Mouse (Mus musculus) liver (tissue): ENCODE results near the gene Hemk1.
A peak's percentile ranks its signal among the peaks of the same experiment; 100 is the strongest.

ENCODE experiments used
- DNase-seq: peaks from one replicate; pipeline ENCODE4 v3.0.0-alpha.2; 2020; ENCODE audit warnings: mixed read lengths

Gene Hemk1

DNA sequence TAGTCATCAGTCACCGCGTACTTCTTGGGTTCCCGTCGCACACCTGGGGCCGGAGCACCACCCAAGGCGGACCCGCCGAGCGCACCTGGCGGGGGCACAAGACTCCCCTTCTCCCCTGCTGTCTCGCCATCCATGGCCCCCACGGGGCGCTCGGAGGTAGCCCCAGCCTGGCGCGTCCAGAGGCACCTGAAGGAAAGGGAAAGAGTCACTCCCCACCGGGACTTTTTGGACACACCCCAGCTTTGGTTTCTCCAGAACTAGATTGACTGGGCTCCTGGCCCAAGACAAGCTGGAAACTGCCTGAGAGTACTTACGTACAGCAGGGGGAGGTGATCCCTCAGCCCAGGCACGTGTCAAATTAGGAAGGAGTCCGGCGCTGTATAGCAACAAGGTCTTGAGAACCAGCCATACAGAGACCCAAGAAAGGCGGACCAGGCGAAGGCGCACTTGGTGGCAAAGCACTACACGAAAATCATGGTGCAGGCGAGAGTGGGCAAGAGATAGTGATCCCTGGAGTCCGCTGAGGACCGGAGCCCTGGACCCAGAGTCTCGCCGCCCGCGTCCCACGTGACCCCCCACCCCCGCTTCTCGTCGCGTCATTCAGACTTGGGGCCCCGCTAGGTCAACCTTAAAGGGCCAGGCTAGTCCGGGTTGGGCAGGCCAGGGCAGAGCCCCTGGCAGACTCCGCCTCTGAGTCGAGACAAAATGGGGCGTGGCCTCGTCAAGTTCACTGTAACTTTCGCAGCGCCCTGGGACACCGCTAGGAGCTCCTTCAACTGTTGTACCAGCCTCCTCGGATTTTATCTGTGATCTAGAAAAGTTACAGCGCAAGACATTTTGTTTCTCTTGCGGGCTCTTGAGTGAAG lies 48.7 kb downstream of the Hemk1 start, which contains the start of gene Mapkapk3:
Mapkapk3 (minus strand) TSS at position 667 of the 866 bp plus-strand sequence.
- DNase-seq: peak; percentile 93

DNA sequence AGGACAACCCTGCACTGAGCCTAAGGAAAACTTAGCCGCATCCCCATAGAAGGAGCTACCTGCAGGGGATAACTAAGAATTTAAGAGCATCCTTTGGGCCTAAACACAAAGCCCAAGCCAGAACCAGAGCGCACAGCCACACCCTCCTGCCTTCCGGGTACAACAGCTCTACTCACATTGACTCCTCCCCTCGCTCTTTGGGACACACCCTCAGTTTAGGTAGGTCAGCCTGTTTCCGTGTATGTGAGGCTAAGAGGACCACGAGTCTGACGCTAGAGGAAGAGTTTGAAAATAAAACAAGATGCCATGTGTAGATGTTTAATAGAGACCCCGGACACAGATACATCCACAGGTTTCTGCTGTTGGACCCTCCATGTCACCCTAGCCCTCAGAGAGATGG lies 49.4 kb downstream of the Hemk1 start:
- peak; percentile 76 for DNase-seq

DNA sequence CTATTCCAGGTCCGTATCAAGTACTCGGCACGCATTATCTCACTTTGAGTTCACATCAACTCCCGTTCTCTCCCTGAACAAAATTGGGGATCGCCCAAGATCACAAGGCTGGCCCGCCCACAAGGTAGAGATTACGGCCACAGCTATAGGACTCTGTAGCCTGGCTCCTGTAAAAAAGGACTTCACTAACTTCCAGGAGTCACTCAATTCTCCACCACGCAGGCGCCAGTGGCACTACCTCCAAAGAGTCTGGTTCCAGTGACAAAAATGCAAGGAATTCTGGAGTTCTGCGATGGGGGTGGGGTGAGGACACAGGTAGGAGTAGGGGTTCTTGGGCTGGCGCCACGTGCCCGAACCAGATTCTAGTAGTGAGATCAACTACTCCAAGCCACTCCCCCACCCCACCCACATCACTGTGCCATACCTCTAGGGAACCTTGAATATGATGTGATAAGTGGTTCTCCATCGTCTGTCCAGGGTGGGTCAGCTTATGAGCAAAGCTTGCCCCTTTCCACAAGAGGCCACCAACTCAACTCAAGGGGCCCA lies 50.0 kb downstream of the Hemk1 start:
- DNase-seq: no peak

DNA sequence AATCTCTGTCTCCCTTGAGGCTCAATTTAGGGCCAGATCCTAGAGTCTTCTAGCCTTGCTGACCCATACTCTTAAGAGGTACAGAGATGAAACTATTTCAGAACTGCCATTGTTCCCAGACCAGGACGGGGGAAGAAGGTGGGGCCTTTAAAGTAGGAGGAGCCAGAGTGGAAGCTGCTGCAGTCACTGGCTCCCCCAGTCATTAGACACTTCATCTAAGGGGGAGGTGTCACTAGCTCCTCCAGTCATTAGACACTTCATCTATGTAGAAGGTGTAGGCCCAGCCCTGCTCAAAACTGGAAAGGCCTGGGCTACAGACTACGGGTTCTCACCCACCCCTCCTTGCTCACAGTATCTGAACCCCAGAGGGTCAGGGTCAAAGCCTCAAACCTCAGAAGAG lies 50.9 kb downstream of the Hemk1 start:
- DNase-seq: no peak

DNA sequence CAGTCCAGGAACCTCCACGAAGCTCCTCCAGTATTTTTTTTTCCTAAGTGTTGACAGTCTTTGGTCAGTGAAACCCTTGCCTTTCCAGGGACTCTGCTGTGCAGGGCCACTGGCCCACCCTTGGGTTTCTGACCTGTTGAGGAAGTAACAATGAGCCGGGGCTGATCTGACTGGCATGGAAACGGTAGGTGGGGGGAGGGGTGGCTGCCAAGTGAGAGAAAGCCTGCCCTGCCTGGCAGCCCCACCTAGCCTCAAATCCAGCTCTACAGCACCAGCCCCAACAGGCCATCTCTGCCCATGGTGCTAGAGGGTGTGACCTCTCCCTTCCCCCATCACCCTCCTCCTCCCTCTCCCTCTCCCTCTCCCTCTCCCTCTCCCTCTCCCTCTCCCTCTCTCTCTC lies 53.1 kb downstream of the Hemk1 start:
- DNase-seq: peak; percentile 51

DNA sequence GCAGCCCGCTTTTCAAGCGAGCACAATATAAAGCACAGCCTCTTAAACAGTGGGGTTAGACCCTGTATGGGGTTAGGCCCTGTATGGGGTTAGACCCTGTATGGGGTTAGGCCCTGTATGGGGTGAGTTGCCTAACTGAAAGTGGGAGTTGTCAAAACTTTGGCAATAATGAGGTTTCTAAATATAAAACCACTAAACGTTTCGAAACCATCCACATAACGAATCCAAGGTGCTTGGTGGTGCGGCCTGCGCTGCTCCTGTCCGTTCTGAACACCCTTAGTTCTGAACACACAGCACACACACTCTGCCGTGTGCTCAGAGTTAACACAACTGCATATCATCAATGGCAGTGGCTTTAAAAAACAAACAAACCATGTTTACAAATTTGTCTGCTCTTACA lies 55.2 kb downstream of the Hemk1 start:
- no peak for DNase-seq

DNA sequence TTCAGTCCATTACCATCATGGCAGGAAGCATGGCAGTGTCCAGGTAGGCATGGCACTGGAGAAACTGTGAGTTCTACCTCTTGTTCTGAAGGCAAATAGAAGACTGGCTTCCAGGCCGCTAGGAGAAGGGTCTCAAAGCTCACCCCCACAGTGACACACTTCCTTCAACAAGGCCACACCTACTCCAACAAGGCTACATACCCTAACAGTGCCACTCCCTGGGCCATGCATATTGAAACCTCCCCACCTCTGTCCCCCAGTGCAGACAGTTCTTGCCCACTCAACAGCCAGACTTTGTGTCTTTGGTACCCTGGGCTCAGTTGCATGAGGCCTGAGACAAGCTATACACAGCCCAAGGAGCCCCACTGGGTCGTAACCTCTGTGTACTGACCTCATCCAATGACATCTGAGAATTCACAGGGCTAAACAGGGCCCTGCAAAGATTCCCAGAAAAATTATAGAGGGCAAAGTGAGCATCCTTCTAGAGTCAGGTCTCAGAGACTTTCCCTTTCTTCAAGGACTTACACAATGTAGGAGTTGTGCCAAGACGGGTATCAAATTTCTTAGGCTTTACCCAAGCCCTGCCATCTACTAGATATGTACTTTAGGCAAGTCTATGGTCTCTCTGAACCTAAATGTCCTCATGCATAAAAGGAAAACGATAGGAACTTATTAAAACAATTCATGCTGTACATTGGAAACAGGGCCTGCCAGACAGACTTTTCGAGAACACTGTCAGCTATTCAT lies 56.7 kb downstream of the Hemk1 start:
- no peak for DNase-seq

DNA sequence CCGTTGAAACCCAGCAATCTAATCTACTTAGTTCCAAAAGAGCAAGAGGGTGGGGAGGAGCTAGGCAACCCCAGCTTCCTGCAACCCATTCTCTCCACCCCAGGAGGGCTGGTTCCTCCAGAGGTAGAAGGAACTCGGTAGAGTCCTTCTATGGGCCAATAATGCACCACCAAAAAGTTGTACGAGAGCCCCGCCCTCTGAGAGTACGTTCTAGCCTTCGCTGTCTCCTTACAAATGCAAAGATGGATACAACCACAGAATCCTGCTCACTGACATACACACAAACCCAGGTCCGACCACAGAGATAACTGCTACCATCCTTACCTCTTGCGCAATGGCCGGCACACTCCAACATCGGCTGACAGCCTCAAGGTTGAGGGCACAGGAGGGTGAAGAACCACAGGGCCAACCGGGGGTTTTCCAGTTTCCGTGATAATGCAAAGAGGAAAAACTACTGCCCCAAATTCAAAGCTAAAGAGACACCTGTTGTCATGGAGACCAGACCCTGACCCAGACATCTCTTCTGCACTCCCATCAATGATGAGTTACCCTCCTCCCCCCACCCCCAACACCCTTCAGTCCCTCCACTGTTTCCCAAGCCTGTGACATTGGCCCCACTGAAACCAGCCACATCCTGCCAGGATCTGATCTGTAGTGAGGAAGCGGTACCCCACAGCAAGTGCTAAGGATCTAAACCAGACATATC lies 57.7 kb downstream of the Hemk1 start:
- peak; percentile 41 for DNase-seq

DNA sequence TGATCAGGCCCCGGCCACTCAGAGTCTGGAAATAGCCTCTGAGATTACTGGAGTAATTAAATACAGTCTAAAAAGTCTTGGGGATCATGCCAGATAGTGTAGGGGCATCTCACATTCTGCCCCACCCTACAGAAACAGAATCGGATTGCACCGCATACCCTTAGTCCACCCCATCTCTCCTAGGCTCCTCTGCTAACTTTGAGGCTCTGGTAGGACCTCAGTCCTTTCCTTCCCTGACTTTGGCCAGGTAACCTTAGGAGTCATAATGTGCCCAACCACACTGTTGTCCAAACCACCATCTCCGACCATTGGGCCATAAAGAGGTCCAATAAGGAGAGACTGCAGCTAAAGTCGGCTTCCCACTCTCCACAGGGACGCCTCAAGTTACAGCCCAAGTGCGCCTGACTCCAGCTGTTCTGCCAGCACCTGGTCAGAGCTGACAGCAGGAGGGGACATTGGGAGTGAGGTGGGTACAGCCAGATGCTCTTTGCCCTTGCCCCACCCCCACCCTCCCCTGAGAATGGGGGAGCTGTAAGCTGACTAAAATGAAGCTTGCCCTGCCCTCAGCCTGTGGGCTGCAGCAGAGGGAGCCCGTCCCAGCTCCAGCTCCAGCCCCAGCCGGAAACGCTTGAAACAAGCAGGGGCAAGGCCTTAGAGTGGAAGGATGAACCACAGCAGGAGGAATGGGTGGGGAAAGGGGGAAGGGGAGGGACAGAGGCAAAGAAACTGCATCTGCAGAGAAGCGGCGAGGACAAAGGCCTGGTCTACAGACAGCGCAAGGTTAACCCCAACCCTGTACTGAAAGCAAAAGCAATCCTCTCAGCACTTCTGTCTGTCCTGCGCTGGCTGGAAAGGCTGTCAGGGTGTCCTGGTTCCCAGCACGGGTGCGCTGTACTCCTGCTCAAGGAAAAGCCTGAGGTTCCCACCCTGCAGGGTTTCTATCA lies 58.5 kb downstream of the Hemk1 start:
- DNase-seq: peak; percentile 41

DNA sequence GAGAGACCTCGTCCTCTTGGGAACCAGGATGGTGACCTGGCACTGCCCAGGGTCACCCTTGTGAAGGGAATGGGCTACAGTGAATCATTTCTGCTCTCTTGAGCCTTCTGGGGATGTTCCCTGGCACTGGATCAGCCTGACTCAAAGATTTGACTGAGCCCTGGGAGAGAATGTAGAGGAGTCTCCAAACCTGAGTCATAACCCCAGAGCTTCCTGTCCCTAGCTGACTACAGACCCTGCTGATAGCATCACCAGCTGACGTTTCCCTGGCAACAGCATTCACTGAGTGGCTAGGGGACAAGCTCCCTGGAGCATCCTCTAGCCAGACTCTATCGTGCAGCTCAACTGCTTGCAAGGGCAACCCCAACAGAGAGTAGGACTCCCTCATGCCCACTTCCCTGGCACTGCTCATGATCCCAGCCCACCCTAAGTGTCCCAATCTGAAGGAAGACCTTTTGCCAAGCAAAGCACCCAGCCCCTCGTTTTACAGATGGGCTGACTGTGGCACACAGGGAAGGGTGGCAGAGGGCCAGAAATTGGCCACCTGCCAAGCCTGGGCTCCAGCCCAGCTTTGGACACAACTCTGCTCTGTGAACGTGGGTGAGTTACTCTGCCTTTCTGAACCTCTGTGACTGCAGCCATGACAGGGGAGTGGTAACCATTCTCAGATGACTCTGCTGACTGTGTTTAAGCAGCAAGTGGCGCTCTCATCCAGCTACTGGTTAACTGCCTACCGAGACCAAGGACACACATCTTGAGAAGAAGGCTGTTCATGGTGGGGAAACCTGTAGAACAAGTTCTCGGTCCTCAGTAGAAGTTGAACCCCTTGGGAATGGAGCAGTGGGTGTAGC lies 59.4 kb downstream of the Hemk1 start:
- no peak for DNase-seq

DNA sequence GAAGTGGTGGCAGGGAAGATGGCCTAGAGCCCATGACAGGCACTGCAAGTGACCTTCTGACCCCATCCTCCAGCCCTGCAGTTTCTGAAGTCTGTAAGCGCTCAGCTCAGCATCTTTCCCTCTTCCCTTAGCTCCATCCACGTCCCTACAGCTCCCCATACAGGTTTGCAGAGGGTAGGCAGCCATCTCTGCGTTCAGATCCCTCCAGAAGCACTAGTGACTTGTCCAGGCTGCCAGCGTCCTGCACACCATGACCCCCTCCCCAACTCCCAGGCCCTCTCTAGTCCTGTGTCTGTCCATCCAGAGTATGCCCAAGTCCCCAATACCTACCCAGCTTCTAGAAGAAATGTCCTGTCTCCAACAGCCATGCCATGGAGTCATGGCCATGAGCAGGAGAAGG lies 60.0 kb downstream of the Hemk1 start:
- no peak for DNase-seq

DNA sequence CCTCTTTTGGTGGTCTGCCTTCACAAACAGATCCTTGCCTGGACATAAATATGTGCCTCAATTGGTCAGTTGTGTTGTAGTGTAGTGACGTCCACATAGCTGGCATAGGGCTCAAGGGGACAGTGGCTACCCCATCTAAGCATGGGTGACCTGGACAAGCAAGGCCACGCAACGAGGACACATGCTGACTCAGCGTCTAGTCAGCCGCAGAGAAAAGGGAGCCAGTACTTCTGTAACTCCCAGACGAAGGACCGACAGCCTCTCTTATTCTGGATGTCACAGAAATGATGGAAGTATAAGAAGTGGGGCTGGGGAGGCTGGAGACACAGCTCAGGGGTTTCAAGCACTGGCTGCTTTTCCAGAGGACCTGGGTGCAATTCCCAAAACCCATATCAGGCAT lies 60.5 kb downstream of the Hemk1 start:
- DNase-seq: no peak
